In the genomic region with DNA sequence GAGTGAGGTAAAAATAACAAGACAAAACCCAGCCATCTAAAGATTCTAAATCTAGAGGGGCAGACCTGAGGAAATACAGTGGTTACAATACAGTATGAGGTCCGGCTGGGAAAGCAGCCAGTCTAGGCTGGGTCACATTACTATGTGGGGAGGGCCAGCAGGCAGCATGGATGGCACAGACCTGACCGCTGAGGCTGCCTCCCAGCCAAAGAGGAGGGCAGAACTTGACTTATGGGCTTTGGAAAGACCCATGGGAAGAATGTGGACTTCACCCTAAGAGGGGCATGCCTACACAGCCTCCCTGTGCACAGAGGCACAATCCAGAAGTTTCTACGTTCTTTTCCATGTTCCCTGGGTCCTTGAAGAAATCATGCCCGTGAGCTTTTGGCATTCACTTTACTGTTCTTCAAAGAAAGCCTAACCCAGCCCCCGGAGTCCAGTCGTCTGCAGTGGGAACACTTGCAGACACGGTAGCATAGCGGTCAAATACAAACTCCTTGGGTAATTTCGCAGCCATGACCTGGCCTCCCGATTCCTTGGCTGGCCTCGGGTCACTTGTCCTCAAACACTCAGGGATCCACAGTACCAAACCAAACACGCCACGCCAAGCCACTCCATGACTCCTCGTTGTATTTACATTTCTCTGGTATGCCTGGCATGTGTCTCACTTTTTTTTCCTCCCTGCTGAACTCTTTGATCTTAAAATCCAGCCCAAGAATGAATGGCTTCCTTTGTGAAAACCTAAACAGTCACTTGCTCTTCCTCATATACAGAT, we compare ENCODE assay signal across 9 mouse cellular contexts.
DNase-seq lines count a peak whose midpoint lies in the region; TF ChIP-seq lines count a peak whose summit lies in the region.
"Had no signal": no experiment of that assay in that cellular context is flagged by ENCODE, and none has a peak within 500 bp of the region (broad histone marks: within the 10 kb centered on the region; RNA-seq: fewer than 3 reads in every experiment).

No protein-coding gene starts in this region.

- 23% methylated on average over 14 of the region's 14 CpGs for WGBS in kidney, adult 2 months
- 55% methylated on average over 14 of the region's 14 CpGs for WGBS in limb, embryonic 10.5 days

- no peaks in the 10 kb centered on the region for H3K4me1 ChIP-seq in kidney, adult 2 months (ENCODE audit: control insufficient read depth, insufficient read depth, low read length)
- H3K4me1 ChIP-seq in limb, embryonic 10.5 days = peaks cover 25% of the 10 kb centered on the region

- TF ChIP-seq POLR2A in kidney, adult 2 months (IDR thresholded peaks at IDR 0.05; ENCODE audit: low read depth, low read length) = no peak

- no peak overlapping the region for H3K4me3 ChIP-seq in kidney, adult 2 months (ENCODE audit: insufficient read depth, low read depth, low read length)
- H3K4me3 ChIP-seq in limb, embryonic 10.5 days = no peak overlapping the region
- H3K4me3 ChIP-seq: midbrain, embryonic 15.5 days had no signal

- no peaks in the 10 kb centered on the region for H3K27me3 ChIP-seq in kidney, adult 2 months (replicated peaks; ENCODE audit: control insufficient read depth, insufficient read depth, low read length)
- H3K27me3 ChIP-seq in limb, embryonic 10.5 days (ENCODE audit: low read depth, poor library complexity, severe bottlenecking) = no peaks in the 10 kb centered on the region
- H3K27me3 ChIP-seq: midbrain, embryonic 15.5 days had no signal

- H3K9me3 ChIP-seq in limb, embryonic 10.5 days (replicated peaks) = no peaks in the 10 kb centered on the region
- H3K9me3 ChIP-seq: midbrain, embryonic 15.5 days had no signal

- no peak for TF ChIP-seq CTCF in kidney, adult 2 months (conservative IDR thresholded peaks at IDR 0.05; ENCODE audit: insufficient read depth, insufficient read length, low read depth, low read length)

- H3K27ac ChIP-seq in kidney, adult 2 months (ENCODE audit: insufficient read depth, low read depth, low read length) = no peak overlapping the region
- H3K27ac ChIP-seq in limb, embryonic 10.5 days = peak overlapping the region; percentile 28; the same call in 1 of the 2 replicates
- H3K27ac ChIP-seq: midbrain, embryonic 15.5 days had no signal

- DNase-seq in adrenal gland, adult 2 months = peak; percentile 30
- DNase-seq in adrenal gland, adult 18-20 months (ENCODE audit: low spot score in 2 of 2) = no peak
- peak; percentile 7 for DNase-seq in kidney, adult 18-20 months
- DNase-seq in kidney, adult 2 months = no peak
- no peak for DNase-seq in limb, embryonic 10.5 days (ENCODE audit: low spot score)
- DNase-seq in lung, postnatal 4 days = peak; percentile 61 to 87
- DNase-seq in T-cell, adult 2 months (ENCODE audit: low spot score) = no peak
- no peak for DNase-seq in gastrocnemius, postnatal 10 days

- H3K36me3 ChIP-seq in kidney, adult 2 months (ENCODE audit: control insufficient read depth, insufficient read depth, low read length) = no peaks in the 10 kb centered on the region
- no peaks in the 10 kb centered on the region for H3K36me3 ChIP-seq in limb, embryonic 10.5 days
- H3K36me3 ChIP-seq: midbrain, embryonic 15.5 days had no signal

Comparison
In these comparisons a context has a peak if more than half of its experiments do, and no peak if none do; other contexts are left out.
1. DNase-seq: peak in adrenal gland, adult 2 months (single experiment), kidney, adult 18-20 months (single experiment) and lung, postnatal 4 days (2 of 2); none in adrenal gland, adult 18-20 months (0 of 2), kidney, adult 2 months (single experiment), limb, embryonic 10.5 days (single experiment), T-cell, adult 2 months (single experiment) and gastrocnemius, postnatal 10 days (single experiment).